Mouse (Mus musculus) heart, adult 18-20 months (tissue): ENCODE data around the gene Rln1. TPM values are rescaled to one million over a fixed set of nuclear protein-coding genes. Genes with fewer than 3 reads are reported as not detected.

Source experiments
- DNase-seq, 2 experiments: peaks; one replicate each; pipeline ENCODE4 v3.0.0; 2021 to 2022; ENCODE audit warnings: mixed read lengths in 1 of 2
- long read RNA-seq, 2 experiments: library from polyadenylated mRNA; stranded (forward); transcript quantifications; one replicate each; pipeline ENCODE4 v2.0.0; 2021
- total RNA-seq, 2 experiments: library from RNA; stranded (reverse); gene quantifications; 2 replicates each; pipeline ENCODE4 v1.2.3; 2021

Rln1 gene
- total RNA-seq = not detected
- long read RNA-seq, experiment 1 = 0 reads
- long read RNA-seq, experiment 2 = 0 reads

DNA sequence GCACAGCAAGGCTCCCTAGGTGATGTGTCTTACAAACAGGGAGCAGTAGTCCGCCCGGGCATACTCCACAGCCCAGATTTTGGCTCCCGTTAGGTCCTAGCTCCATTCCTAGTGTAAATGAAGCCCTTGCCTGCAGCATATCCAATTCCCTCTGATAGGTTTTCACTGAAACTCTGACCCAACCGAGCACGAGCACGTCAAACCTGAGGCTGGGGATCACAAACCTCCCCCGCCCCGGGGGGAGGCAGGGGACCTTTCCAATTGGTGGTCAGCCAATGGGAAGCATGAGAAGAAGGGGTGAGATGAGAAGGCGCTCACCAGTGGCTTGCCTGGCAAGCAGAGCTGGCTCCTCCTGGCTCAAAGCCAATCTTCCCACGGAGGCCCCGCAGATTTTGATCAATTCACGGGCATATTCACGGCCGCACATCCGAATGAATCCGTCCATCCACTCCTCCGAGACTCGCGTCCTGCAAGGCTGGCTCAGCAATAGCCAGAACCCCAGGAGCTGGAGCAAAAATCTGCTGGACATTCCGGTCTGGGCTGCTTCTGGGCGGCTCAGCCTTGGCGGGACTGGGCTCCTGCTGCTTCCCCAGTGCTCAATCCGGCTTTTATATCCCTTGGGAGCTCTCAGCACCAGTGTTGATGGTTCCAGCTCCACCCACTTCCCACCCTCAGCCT, at the start of gene Rln1:
Rln1 (minus strand) TSS at position 603 of the 678 bp plus-strand sequence.
- DNase-seq = peak; percentile 14 to 29

DNA sequence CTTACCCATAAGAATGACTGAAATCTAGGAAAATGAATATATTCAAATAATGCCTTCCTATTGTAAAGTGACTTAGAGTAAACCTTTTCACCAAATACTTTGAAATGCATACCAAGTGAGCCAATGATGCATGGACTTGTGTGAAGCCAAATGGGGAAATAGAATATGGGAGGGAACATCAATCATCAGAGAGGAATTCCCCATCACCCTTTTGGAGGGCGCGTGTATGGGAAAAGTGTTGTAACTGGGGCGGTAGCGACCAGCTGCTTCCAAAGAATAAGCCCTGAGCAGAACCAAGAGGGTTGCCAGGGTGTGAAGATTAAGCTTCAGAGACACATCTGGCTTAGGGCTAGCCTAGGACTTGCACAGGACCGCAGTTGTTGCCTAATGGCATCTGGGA, 48.9 kb upstream of the Rln1 start:
- DNase-seq = no peak

DNA sequence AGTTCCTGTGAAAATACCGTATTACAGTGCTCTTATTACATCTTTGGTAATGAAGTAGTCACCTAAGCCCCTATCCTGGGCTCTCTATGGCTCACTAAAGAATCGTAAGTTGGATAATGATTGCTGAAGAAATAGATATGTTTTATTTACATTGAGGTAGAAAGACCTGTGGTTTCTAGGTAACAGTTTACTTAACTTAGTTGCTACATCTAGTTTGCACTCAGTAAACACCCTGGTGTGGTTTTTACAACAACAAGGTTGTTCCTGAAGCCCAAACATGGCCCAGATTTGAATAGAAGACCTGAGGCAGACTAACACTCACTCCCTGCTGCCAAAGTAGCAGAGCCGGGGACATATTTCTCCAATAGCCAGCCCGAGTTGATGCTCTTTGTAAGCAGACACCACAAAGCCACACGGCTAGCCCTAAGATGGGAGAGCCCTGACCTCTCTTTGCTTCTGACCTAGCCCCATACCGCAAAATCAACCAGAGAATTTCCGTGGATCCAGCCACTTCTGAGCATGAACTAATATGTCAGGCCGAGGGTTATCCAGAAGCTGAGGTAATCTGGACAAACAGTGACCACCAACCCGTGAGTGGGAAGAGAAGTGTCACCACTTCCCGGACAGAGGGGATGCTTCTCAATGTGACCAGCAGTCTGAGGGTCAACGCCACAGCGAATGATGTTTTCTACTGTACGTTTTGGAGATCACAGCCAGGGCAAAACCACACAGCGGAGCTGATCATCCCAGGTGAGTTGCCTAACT, 45.6 kb upstream of the Rln1 start:
- no peak for DNase-seq

DNA sequence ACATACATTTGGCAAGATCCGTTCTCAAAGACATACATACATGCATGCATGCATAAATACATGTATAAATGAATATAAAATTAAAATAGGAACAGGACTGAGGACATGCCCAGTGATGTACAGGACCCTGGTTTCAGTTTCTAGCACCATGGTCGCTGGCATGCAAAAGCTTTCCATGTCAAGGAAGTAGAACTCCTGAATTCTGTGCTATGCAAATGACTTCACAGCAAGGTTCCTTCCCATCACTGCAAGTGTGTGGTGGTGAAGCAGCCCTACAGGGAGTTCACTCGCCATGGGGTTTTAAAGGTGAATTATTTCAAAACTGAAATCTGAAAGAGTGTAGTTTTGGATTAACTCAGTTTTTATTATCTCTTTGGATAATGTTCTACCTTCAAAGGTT, 41.9 kb upstream of the Rln1 start:
- no peak for DNase-seq

DNA sequence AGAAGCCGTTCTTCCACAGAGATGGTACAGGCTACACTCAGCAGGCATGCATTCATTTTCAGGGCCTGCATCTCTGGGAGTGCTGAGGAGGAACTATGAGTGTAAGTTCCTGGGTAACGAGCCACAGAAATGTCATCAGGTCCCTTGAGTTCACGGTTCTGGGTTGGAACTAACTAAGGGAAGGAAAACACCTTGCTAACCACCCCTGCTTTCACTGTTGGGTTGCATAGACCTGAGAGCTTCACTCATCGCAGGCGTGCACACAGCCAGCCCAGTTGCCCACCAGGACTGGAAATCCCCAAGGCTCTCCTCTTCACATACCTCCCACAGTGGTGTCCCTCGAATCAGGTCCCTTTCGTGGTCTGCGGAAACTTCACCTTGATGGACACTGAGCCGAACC, 40.5 kb upstream of the Rln1 start:
- no peak for DNase-seq

DNA sequence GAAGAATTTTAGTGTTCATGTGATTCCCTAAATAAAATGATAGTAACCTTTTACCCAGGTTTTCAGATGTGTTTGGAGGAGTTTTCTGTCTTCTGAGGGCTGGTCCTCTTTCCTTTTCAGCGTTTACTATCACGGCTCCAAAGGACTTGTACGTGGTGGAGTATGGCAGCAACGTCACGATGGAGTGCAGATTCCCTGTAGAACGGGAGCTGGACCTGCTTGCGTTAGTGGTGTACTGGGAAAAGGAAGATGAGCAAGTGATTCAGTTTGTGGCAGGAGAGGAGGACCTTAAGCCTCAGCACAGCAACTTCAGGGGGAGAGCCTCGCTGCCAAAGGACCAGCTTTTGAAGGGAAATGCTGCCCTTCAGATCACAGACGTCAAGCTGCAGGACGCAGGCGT, 39.0 kb upstream of the Rln1 start:
- no peak for DNase-seq

DNA sequence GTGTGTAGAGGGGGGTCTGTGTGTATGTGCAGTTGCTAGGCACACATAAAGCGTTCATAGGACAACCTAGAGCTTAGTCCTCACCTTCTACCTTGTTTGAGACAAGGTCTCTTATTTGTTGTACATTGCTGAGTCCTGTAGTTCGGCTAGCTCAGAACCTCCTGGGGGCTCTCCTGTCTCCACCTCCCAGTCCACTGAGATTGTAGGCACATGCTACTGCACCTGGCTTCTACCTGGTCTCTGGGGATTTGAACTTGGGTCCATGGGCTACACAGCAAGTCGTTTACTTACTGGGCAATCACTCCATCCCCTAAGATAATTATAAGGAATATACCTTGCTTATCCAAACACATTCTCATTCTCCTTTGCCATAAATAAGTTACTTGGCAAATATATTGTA, 38.2 kb upstream of the Rln1 start:
- no peak for DNase-seq

DNA sequence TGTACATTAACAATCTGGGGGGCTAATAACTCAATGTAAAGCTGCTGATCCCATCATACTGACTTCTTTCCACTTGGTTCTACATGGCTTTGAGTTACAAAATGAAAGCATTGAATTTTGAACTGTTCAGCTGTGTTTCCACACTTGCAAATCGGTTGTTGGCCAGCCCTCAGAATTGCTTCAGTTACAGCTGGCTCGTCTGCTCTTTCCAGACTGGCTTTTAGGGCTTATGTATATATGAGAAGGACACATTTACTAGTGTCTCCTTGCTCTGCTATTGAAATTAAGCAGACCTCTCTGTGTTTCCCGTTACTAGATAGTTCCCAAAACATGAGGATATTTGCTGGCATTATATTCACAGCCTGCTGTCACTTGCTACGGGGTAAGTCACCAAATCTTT, 37.7 kb upstream of the Rln1 start:
- peak; percentile 34 to 63 for DNase-seq

DNA sequence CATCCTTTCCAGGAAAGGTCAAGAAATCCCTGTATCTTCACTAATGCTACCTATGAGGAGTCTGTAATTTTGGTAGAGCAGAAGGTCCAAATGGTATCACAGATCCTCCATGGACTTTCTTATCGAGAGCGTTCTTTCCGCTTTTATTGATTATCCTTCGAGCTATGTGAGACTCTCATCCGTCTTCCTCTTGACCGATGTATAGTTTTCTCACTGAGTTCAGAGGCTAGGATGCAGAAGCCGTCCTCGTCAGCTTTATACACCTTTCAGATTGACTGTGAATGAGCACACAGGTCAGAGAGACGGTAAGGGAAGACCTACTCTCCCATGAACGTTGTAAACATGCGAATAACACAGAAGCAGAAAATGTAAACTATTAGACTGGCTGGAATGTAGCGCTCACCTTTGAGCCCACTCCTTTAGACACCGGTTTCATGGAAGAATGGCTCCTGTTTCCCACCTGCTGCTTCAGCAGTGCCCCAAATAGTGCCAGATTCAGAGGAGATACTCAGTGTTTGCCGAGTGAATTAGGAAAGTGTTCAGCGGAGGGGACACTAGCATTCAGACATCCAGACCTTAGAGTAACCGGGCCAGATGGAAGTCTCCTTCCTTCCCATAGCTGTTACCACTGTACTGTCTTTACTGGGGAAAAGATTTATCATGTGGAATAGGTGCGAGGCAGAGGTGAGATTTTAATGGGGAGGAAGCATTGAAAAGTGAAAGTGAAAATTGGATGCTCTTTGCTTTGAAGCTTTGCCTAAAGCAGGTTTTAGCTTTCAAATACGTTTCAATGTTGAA, 37.0 kb upstream of the Rln1 start:
- DNase-seq = peak in 1 of 2 experiments; percentile 57

DNA sequence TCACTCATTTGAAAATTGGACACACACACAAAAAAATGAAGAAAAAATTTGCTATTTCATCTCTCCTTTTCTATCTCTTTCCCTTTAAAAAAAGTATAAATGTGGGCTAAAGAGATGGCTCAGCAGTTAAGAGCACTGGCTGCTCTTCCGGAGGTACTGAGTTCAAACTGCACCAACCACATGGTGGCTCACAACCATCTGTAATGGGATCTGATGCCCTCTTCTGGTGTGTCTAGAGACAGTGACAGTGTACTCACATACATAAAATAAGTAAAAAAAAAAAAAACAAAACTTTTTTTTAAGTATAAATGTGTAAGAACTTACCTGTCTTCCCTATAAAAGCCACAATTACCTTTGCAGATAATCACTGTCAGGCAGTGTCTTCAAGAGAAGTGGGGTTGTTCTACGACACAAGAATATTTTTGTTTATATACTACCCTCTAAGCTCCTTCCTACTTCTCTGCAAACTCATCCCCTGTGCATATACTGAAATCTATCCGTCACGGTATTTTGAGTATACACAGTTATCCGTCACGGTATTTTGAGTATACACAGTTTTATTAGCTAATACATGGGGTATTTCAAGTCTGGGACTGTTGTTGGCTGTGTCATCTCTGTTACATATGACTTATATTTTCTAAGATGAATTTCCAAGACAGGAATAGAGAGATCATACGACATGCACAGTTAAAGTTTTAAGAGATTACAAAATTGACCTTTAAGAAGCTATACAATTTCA, 36.2 kb upstream of the Rln1 start:
- no peak for DNase-seq

DNA sequence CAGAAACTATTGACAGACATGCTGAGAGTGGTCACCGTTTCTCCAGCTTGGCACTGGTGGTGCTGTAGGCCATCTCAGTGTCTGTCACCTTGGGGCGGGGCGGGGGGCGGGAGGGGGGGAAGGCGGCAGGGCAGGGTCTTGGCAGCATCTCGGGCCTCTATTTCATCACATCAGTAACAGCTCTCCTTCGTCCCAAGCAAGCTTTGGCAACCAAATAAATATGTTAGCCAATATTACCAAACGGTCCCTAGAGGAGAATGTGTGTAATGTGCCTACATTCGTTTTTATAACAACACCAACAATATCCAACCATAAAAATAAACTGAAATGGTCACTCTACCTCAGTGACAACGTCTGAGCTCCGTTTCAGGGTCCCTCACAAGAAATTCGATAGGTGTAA, 35.6 kb upstream of the Rln1 start:
- DNase-seq = peak in 1 of 2 experiments; percentile 25

DNA sequence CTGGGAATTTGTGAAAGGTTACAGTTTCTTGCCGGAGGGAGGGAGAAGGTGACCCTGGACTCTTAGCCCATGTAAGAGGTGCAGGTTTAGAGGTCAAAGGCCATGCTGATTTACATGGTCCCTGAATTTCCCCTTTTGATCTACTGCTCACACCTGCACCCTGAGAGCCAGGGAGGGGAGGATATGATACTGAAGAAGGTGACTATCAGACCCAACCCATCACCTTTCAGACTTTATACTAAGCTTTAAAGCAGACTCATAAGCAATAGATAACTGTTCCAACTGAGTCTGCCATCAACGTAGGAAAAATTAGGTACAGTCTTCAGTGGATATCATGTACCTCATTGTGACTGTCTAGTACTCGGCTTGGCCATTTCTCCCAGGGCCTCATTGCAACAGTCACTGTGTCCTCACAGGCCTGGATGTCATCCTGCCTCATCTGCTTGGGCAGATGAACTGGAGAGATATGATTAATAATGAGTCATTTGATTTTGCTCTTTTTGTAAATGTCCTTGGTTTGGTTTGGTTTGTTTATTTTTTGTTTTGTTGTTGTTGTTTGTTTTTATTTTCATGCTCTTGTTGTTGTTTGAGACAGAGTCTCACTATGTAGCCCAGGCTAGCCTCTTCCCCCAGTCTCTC, 34.3 kb upstream of the Rln1 start:
- DNase-seq = no peak

DNA sequence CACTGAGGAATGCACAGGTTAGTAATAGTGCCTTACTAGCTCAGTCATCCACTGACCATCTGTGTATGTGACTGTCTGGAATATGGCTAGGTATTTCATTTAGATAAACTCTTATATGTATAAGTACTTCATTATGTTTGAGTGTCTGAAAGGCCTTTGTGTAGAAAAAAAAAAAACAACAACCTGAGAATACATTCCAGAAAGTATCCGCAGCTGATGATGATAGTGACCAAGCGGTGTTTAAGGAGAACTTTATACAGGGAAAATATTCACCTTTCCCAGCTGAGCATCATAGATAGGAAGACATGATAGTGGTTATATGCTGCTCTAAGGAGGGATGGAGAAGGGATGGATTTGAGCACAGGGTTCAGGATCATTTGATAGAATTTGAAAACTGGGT, 33.6 kb upstream of the Rln1 start:
- no peak for DNase-seq

DNA sequence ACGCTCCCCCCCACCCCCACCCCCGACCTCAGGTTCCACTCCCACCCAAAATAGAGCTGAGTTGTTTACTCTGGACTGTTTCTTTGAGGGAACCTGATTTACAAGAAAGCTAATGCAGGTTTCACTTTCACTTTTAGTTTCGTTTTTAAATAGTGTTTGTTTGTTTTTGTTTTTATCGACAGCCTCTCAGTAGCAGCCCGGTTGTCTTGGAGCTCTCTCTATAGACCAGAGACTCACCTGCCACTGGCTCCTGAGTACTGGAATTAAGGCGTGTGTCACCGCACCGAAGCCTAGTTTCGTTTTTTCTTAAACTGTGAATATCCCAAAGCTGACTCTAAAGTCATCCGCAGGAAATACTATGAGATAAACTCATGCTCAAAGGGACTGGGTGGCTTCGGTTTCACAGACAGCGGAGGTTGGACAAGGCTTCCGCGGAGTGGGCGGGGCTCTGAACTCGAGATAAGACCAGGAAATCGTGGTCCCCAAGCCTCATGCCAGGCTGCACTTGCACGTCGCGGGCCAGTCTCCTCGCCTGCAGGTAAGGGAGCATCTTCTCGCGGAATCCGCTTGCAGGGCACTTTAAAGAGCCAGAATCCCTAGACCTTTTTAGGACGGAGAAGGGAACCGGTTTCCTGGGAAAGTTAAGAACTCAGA, 32.6 kb upstream of the Rln1 start, which contains the start of the genes Plgrkt and Cd274:
Plgrkt (minus strand) TSS at position 422 of the 654 bp plus-strand sequence.
Cd274 (plus strand) TSS at position 487 of the 654 bp plus-strand sequence.
- peak; percentile 86 to 93 for DNase-seq

DNA sequence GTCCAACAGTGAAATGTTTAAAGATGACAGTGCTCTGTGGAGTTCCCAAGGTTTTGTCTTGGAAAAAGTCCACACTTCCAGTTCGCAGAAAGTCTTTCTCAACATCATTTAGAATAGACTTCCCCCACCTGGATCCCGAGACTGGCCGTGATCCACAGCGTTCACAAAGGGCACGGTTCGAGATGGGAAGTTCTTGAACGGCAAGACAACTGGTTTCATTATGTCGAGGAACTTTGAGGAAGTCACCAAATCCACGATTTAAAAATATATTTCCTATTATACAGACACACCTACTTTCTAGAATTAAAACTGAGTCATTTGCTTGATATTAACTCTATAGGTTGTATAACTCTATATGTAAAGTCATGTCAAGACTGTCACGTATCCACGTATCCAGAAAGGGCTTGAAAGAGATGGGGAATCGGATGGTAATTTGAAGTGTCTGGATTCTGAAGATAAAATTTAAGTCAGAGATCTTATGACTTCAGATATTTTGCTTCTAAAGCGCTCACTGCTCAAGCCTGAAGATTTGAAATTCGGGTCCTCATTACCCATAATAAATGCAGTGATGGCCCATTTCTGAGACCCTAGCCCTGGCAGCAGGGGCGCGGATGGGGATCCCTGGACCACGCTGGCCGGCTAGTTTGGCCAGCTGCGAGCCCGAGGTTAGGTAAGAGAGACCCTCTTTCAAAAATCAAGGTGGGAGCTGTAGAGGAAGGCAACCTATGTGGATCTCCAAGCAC, 31.9 kb upstream of the Rln1 start:
- DNase-seq = peak in 1 of 2 experiments; percentile 32

DNA sequence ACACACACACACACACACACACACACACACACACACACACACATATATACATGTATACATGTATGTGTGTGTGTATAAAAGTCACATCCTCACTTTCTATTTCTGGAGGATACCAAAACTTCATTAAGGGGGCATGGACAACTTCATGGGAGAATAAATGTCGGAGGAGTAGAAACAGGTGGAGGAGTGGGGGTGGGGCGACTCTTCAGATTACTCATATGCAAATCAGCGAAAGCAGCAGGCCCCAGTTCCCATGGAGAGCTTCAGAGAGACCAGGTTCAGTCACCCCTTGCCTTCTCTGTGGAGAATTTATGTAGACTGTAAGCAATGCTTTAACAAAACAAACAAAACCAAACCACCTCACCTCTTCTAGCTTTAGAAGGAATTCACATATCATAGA, 30.6 kb upstream of the Rln1 start:
- DNase-seq = no peak

DNA sequence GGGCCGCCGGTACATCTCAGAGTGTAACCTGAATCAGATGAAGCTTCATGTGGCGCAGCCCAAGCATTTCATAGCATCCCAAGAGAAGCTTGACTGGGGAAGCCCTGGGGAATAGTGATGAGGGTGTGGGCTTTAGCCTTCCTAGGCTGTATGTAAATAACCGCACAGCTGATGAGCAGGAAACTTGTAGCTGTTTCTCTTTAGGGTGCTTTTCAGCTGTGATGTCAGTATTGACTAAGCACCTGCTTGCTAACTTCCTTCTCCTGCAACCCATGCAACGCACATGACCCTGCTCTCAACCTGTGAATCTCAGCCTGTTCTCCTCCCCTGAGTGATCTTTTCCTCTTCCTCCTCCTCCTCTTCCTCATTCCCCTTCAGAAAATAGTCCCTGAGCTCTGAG, 29.6 kb upstream of the Rln1 start:
- DNase-seq = no peak

DNA sequence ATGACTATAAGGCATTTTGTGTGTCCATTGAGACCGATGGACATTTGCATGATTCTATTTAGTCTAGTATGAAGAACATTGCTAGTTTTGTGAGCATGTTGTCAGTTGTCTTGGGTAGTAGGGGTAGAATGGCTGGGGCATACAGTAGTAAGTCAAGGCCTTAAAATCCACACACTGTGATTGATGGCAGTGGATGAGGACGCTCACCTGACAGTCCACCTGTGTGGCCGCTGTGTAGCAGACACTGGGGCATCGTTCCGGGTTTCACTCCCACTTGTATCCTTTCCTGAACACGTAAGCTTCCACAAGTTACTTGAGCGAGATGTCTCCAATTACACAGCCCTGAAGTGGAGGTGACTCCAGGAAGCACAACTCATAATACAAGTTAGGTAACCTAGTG, 29.1 kb upstream of the Rln1 start:
- DNase-seq = no peak

DNA sequence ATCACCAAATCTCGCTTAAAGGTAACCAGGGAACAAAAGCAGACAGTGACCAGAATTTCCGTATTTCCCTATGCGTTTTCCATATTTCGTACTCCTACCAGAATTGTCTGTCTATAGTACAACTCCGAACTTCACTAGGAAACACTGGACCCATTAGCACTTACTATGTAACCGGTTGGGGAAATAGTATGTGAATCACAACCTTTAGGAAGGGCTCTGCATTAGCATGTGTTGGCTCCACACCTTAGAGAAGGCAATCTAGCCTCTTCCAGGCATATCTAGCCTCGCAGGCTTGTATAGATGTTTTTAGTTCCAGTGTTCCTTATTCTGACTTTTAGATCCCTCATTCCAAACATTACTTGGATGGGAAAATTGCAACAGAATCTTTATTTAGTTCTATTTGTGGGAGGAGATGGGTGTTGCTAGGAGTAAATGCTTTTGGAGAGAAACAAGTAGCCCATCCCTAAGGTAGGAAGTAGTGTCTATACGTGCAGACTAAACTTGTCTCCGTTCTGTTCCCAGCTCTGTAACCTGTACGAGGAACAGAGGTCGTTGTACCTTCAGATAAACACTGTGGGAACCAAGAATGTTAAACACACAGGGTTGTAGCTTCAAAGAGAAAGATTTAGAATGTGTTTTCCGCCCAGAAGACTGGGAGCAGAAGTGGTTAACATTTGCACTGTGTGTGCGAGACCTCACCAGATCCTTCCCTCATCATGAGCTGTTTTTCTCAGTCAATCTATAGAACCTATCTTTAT, 27.9 kb upstream of the Rln1 start:
- DNase-seq = no peak
